Mouse (Mus musculus) limb, embryonic 14.5 days (tissue): ENCODE measurements around the gene Eef2kmt. TPM values are rescaled to one million over a fixed set of nuclear protein-coding genes. Genes with fewer than 3 reads are reported as not detected.

ENCODE experiments used
- ATAC-seq: fragments of 200-750 bp; cut with Nextera tagmentation; 2 replicates; pipeline ENCODE4 v1.8.0; 2017; ENCODE audit warnings: low read depth, moderate number of reproducible peaks, moderate TSS enrichment; ENCODE audit not compliant: low FRiP score
- DNase-seq: peaks from one replicate; pipeline ENCODE4 v3.0.0-alpha.2; 2015; ENCODE audit warnings: low spot score
- H3K27ac ChIP-seq: fragments of 300-500 bp; sonication (generic); replicated peaks from 2 replicates; pipeline ENCODE4 v1.5.1; 2014; ENCODE audit warnings: low read depth, mild to moderate bottlenecking, low read length, moderate library complexity, mixed read lengths
- H3K27me3 ChIP-seq: fragments of 300-500 bp; sonication (generic); 2 replicates; pipeline ENCODE4 v1.6.1; 2014; ENCODE audit warnings: low read length, mixed read lengths; ENCODE audit not compliant: control insufficient read depth, insufficient read depth
- H3K36me3 ChIP-seq: fragments of 300-500 bp; sonication (generic); 2 replicates; pipeline ENCODE4 v1.6.1; 2014; ENCODE audit warnings: mild to moderate bottlenecking, low read length, moderate library complexity, mixed read lengths; ENCODE audit not compliant: control insufficient read depth, insufficient read depth
- H3K4me1 ChIP-seq: fragments of 300-500 bp; sonication (generic); 2 replicates; pipeline ENCODE4 v1.6.1; 2014; ENCODE audit warnings: antibody characterized with exemption, low read length, mixed read lengths; ENCODE audit not compliant: control insufficient read depth, insufficient read depth
- H3K4me2 ChIP-seq: fragments of 300-500 bp; sonication (generic); replicated peaks from 2 replicates; pipeline ENCODE4 v1.6.1; 2014; ENCODE audit warnings: low read depth, mild to moderate bottlenecking, low read length, moderate library complexity; ENCODE audit not compliant: severe bottlenecking
- H3K4me3 ChIP-seq: fragments of 300-500 bp; sonication (generic); replicated peaks from 2 replicates; pipeline ENCODE4 v1.5.1; 2014; ENCODE audit warnings: low read length
- H3K9ac ChIP-seq: fragments of 300-500 bp; sonication (generic); 2 replicates; pipeline ENCODE4 v1.6.1; 2014; ENCODE audit warnings: mild to moderate bottlenecking, low read depth, low read length, moderate library complexity; ENCODE audit not compliant: severe bottlenecking
- H3K9me3 ChIP-seq: fragments of 300-500 bp; sonication (generic); 2 replicates; pipeline ENCODE4 v1.6.1; 2016; ENCODE audit warnings: low read length; ENCODE audit not compliant: control insufficient read depth
- POLR2A ChIP-seq: fragments of 200-500 bp; IDR thresholded peaks from 2 replicates; pipeline ENCODE4 v1.8.0; 2012; ENCODE audit warnings: inconsistent platforms, mild to moderate bottlenecking, moderate library complexity, borderline replicate concordance; ENCODE audit not compliant: insufficient read depth, insufficient read length; ENCODE audit errors: extremely low read depth
- WGBS: fragments of 180-500 bp; shearing (Covaris S2); extraction: QIAGEN DNeasy Blood & Tissue Kit; methylation state at CpG from one replicate; pipeline ENCODE4 v1.1.7; 2014; 5-methylcytosine and 5-hydroxymethylcytosine counted together
- polyA plus RNA-seq, 2 experiments: library from polyadenylated mRNA; depleted of rRNA in 1 of 2; stranded (reverse) in 1 of 2; unstranded in 1 of 2; fragments of >200 nt; fragmentation: Nextera tagmentation in 1 of 2; extraction: Ambion mirVana in 1 of 2; gene quantifications; 2 replicates each; pipeline versions ENCODE4 v1.2.1 to v1.2.3; 2012 to 2014

Gene Eef2kmt
- polyA plus RNA-seq, 2 experiments = 26.7 to 36.1 TPM

DNA sequence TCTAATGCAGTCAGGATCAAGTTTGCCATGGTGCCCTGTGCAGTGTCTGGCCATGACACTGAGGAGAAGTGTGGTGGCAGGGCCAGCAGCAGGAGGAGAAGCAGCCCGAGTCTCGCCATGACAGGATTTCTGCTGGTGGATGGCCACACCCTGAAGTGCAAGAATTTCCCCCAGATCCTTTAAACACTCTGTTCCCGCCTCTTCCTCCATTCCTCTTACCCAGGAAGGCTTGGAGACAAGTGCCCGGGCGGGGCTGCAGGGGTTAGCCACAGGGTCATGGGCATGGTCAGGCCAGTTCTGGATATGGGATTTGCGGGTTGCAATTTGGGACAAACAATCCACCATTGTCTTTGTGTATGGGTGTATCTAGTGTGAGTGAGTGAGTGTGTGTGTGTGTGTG is 33.6 kb downstream of the Eef2kmt start, which contains the start of gene AU021092:
Gene AU021092 (minus strand): TSS at position 160 of the 400 bp plus-strand sequence.
- H3K4me2 ChIP-seq = no peak within 1 kb of the TSS
- ATAC-seq = no peak
- 67% methylated on average over 6 of the region's 6 CpGs for WGBS
- DNase-seq = no peak
- H3K9ac ChIP-seq = no peak within 1 kb of the TSS
- no peaks in the 10 kb centered on the region for H3K4me1 ChIP-seq
- no peaks in the 10 kb centered on the region for H3K9me3 ChIP-seq
- no peak within 1 kb of the TSS for H3K27ac ChIP-seq
- no peak within 1 kb of the TSS for H3K4me3 ChIP-seq
- H3K27me3 ChIP-seq = no peaks in the 10 kb centered on the region
- H3K36me3 ChIP-seq = no peaks in the 10 kb centered on the region
- TF ChIP-seq POLR2A = no peak

DNA sequence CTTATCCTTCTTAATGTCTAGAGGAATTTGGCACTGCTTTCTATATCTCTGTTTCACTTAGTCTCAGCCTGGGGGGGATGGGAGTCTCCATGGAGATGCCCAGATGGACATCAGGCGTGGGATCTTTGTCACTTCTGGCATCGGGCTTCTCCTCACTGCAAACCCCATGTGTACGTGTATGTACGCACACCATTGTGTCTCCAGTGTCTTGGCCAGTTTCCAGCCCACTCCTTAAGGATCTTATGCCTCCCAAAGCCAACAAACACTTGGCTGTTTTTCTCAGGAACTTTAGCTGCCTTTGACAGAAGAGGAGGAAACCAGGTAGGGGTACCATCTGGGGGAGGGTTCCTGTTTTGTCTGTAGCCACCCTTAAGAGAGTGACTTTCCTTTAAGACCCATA is 34.4 kb downstream of the Eef2kmt start:
- Histone ChIP-seq H3K4me1 (no peaks in the 10 kb centered on the region), H3K9me3 (no peaks in the 10 kb centered on the region), H3K4me3 (no peak overlapping the region), H3K36me3 (no peaks in the 10 kb centered on the region), H3K9ac (no peak overlapping the region), H3K27ac (no peak overlapping the region), H3K4me2 (no peak overlapping the region), H3K27me3 (no peaks in the 10 kb centered on the region)
- ATAC-seq = no peak
- 73% methylated on average over 4 of the region's 4 CpGs for WGBS
- DNase-seq = no peak
- TF ChIP-seq POLR2A = no peak

DNA sequence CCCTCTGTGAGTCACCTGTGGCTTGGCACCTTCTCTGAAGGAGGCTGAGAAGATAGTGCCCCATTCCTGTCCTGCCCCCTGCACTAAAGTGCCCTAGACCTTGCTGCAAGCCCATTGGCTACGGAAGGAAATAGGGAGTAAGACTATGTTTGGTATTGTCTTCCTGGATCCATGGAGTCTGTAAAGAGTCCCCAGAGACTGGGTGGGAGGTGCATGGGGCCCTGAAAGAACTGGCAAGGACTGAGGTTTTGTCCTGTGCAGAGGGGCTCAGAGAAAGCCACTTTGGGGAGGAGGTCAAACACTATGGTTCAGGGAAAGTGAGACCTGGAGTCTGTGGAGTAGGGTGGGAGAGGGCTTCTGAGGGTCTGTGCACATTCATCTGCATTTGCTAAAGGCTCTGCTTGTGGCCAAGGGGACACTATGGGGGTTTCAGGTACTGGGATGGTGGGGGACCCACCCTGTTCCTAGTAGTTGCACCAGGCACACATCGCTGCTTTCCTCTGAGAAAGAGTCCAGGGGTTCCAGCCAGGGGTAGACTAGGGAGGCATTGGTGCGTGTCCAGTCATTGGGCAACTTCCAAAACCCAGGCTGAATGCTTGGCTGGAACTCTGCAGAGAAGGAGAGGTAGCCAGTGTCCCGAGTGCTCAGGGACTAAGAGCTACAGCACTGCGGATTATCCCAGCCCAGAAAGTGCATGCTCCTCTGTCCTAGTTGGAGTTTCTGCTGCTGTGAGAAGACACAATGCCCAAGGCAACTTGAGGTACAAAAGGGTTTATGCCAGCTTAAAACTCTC is 38.2 kb downstream of the Eef2kmt start:
- no peaks in the 10 kb centered on the region for H3K27me3 ChIP-seq
- no peak overlapping the region for H3K9ac ChIP-seq
- H3K27ac ChIP-seq = no peak overlapping the region
- DNase-seq (no peak), ATAC-seq (no peak)
- no peak overlapping the region for H3K4me2 ChIP-seq
- H3K4me3 ChIP-seq = no peak overlapping the region
- no peaks in the 10 kb centered on the region for H3K36me3 ChIP-seq
- 69% methylated on average over 5 of the region's 5 CpGs for WGBS
- TF ChIP-seq POLR2A = no peak
- no peaks in the 10 kb centered on the region for H3K9me3 ChIP-seq
- no peaks in the 10 kb centered on the region for H3K4me1 ChIP-seq

DNA sequence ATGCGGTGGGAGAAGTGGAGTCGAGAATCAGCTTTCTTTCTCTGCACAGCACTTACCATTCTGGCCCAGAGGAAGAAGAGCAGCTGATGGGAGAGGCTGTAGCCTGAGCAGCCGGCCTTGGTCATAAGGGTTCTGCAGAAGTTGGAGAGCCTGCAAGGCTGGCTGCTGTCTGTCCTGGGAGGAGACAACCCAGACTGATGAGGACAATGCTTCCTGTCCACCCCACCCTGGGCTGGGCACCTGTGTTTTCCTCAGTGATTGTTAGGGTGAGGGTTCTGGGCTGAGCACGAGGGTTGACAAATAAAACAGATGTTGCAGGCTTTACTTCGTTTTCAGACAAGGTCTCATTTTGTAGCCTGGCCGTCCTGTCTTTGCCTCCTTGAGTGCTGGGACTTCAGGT is 39.1 kb downstream of the Eef2kmt start:
- Histone ChIP-seq H3K27me3 (no peaks in the 10 kb centered on the region), H3K27ac (no peak overlapping the region), H3K4me1 (no peaks in the 10 kb centered on the region), H3K9me3 (no peaks in the 10 kb centered on the region), H3K4me2 (no peak overlapping the region), H3K36me3 (no peaks in the 10 kb centered on the region), H3K4me3 (no peak overlapping the region), H3K9ac (no peak overlapping the region)
- 45% methylated on average over 6 of the region's 6 CpGs for WGBS
- ATAC-seq (no peak), DNase-seq (no peak)
- TF ChIP-seq POLR2A = no peak

DNA sequence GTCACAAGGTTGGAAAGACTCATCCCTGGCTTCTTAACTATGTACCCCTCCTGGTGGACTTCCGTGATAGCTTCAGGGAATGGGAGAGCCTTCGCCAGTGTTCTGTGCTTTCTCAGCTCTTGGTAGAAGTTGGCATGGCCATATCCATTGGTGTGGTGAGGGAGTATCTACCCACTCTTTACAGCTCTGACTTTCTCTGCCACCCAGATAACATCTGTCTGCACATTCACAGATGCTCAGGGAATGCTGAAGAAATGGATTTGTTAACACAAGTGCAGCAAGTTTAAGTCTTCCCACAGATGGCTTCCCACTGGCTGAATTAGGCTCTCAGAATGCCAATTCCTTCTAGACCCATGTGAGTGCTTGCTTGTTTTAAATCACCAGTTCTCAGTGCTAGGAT is 41.7 kb downstream of the Eef2kmt start:
- no peak for ATAC-seq
- Histone ChIP-seq H3K9me3 (no peaks in the 10 kb centered on the region), H3K4me3 (no peak overlapping the region), H3K27me3 (no peaks in the 10 kb centered on the region), H3K9ac (no peak overlapping the region), H3K36me3 (no peaks in the 10 kb centered on the region), H3K4me1 (no peaks in the 10 kb centered on the region), H3K27ac (no peak overlapping the region), H3K4me2 (no peak overlapping the region)
- TF ChIP-seq POLR2A = no peak
- DNase-seq = no peak
- WGBS = 90% methylated on average over 2 of the region's 2 CpGs

DNA sequence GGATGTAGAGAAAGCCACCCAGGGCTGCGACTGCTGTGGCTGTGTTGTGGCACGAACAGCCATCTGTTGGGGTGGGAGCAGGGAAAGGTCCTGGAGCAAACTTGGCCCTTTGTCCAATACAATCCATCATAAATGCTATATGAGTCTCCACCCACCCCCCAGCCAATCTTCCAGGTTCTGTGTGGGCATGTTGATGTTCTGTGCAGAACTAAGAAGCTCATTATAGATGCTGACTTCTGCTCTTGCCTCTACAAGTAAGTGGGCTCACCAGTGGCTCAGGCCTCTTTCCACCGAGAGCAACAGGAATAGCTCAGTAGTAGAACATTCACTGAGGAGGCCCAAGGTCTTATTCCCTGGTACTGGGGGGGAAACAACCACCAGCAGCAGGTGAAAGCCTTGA is 43.6 kb downstream of the Eef2kmt start:
- Histone ChIP-seq H3K9me3 (no peaks in the 10 kb centered on the region), H3K27me3 (no peaks in the 10 kb centered on the region), H3K4me1 (no peaks in the 10 kb centered on the region), H3K9ac (no peak overlapping the region), H3K36me3 (no peaks in the 10 kb centered on the region), H3K27ac (no peak overlapping the region), H3K4me3 (no peak overlapping the region), H3K4me2 (no peak overlapping the region)
- no peak for DNase-seq
- 82% methylated on average over 3 of the region's 3 CpGs for WGBS
- no peak for ATAC-seq
- no peak for TF ChIP-seq POLR2A
